Mouse (Mus musculus): Measurements from ENCODE around the gene Pla2g4f.

Pla2g4f gene

DNA sequence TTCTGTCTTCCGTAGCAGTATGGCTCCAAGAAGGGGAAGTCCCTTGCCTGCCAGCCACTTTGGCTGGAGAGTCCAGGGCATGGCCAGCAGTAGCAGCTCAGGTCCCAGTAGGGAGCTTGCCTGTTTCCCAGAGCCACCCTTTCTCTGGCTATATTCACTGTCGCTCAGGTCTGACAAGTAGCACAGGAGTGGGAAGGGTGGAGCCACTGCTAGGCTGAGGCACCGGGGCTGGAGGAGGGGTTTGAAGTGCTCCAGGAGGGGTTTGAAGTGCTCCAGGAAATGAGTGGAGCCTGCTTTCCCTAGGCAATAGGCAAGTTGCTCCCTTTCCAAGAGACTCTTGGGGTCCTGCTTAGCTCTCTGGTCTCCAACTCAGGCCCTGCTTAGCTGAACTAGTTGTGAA is at the start of gene Pla2g4f:
Gene Pla2g4f (minus strand): TSS at position 190 of the 400 bp plus-strand sequence.
- DNase-seq (ENCODE audit: low read depth), result peak; percentile 6

DNA sequence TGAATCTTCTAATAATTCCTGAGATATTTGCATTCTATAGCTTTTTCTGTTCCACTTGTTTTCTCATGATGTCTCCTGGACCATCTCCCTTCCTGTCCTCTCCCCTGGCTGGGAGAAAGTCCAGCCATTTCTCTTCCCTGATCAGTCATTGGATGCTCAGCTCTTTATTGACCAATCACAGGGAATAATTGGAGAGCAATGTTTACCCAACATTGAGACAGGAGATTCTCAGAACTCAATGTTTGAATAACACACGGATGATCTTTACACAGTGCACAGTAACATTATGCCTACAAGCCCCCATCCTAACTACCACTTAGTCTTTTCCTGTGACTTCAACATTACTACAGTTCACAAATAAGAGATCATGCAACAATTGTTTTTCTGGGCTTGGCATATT is 46.5 kb upstream of the Pla2g4f start:
- no peak for DNase-seq (ENCODE audit: low read depth)

DNA sequence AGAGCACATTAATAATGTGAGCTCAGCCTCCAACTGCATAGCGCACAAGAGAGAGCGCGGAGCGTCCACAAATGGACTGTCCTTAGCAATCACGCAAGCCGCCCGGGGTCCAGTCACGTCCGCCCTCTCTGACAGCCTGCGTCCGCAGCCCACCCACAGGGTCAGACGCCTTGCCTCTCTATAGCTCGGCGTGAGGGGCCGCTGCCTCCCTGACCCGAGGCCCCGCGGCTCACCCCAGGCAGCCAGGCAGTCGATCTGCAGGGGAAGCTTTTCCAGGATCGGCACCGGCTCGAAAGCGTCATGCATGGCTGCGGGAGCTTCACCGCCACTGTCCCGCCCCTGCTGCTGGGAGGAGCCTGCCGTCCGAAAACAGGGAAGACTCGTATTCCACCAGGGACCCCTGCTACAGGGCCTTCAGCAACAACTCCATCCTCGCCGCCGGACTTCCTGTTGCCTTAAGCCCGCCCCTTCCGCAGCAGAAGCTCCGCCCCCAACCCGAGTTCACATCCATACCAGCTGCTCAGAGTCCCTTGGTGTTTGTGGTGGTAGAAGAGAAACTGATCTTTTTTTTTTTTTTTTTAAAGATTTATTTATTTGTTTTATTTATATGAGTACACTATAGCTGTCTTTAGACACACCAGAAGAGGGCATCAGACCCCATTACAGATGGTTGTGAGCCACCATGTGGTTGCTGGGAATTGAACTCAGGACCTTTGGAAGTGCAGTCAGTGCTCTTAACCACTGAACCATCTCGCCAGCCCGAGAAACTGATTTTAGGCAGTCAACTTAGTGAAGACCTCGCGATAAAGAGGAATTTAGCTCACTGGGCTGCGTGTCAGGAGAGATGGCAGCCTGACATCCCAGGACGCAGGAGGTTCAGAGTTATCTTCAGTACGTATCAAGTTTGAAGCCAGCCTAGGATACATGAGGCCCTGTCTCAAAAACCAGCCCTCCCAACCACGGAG is 39.0 kb upstream of the Pla2g4f start, which contains the start of gene Vps39:
Gene Vps39 (minus strand): TSS at position 456 of the 965 bp plus-strand sequence.
- peak; percentile 92 for DNase-seq (ENCODE audit: low read depth)

DNA sequence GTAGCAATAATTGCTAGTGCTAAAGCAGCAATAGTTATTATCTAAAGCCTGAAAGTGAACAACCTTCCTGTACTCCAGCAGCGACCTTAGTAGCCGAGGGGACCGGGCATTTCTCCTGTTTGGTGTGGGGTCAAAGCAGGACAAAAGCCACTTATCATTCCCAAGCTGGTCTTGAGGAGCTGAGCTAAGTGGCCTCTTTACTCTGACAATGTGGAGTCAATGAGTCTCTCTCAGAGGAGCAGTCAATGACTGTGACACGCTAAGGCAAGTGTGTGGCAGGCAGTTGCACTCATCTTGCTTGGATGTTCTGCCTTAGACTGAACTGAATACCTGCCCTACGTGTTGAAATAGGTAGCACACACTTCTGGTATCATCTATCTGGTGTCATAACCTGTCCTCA is 37.4 kb upstream of the Pla2g4f start:
- DNase-seq (ENCODE audit: low read depth), result no peak

DNA sequence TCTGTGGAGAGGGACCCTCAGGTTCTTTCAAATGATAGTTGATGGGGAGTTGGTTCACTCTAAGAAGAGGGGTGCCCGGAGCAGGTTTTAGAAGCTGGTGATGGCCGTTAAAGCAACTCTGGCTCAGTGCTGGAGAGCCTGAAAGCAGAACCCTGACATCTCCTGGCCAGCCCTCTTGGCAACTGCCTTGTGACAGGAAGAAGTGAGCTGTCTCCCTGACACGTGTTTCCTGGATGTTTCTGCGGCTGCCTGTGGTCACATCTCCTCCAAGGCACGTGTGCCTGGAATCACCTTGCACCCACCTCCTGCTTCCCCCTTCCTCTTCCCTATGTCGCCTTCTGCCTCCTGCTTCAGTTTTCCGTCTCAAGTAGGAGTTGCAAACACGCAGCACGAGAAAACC is 34.2 kb upstream of the Pla2g4f start:
- peak; percentile 29 for DNase-seq (ENCODE audit: low read depth)

DNA sequence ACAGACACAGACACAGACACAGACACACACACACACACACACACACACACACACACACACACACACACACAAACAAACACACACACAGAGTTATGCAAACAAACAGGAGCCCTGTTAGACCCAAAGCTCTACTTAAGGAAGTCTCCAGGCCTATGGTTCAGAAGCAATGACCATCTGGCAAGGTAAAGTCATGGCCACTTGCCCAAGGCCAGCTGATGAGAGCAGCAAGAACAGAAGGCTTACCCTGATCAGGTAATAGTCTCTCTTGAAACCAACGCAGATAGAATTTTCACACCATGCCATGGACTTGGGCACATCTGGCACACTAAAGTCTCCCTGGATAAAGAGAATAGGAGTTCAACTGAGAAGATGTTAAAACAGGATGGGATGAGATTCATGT is 27.8 kb upstream of the Pla2g4f start:
- no peak for DNase-seq (ENCODE audit: low read depth)

DNA sequence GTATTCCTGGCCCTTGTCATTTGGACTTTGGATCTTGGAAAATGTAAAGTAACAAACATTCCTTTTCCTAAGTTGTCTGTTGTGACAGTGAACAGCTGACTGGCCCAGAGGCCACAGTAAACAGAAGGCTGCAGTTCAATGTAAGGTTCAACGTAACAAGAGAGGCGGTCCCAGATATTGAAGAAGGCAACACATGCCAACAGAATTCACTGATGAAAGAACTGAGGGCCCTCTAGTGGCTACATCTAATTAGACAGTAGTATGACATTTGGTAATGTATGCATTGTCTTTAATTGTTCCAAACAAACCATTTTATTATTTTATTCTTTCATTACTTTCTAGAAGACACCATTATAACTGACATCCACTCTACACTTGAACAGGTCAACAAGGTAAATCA is 23.9 kb upstream of the Pla2g4f start:
- DNase-seq (ENCODE audit: low read depth), result no peak

DNA sequence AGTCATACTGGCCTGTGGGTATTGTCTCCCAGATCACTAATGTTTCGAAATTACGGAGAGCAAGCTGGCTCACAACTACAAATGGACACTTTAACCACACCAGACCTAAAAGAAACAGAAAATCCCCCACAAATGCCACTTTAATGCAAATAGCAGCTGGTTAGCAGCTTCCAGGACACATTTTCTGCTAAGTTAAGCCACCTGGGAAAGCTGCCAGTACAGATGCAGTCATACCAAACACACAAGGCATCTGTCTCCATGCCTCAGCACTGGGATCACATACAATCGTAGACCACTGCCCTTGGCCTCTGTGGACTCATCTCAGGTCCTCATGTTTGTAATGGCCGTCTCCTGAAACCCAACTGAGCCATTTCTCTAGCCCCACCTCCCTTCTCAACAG is 17.6 kb upstream of the Pla2g4f start:
- DNase-seq (ENCODE audit: low read depth), result no peak

DNA sequence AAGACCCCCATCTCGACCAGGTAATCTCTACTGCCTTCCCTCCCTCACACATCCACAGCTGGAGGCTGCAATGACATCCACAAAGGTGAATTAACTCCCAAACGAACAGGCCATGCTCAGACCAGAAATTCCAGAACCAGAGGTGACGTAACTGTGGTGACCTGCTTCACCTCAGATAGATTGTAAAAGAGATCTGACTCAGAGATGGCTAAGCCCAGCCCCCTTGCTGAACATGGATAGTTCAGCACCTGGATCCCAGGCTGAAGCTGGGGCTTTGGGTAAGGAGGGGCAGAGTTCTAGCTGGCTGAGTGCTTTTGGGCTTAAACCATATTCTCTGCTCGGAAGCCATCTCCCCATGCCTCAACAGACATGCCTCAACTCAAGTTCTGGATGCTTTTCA is 1.1 kb upstream of the Pla2g4f start:
- no peak for DNase-seq (ENCODE audit: low read depth)

DNA sequence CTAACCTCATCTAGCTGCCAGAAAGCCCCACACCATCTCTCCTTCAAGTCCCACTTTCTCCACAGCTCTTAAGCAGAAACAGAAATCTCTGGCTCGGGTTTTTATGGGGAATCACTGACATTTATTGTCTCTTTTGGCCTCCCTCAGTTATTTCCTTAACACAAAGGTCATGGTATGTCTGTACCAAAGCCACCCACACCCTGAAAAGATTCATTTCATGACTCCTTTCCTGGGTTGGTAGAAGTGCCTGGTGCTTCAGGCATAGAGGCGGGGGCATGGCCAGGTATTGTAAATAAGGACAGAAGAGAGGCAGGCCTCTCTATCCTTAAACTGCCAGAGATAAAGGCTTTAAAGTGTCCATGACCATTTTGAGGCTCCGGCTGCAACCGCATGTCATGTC is 522 bp upstream of the Pla2g4f start:
- DNase-seq (ENCODE audit: low read depth), result no peak

DNA sequence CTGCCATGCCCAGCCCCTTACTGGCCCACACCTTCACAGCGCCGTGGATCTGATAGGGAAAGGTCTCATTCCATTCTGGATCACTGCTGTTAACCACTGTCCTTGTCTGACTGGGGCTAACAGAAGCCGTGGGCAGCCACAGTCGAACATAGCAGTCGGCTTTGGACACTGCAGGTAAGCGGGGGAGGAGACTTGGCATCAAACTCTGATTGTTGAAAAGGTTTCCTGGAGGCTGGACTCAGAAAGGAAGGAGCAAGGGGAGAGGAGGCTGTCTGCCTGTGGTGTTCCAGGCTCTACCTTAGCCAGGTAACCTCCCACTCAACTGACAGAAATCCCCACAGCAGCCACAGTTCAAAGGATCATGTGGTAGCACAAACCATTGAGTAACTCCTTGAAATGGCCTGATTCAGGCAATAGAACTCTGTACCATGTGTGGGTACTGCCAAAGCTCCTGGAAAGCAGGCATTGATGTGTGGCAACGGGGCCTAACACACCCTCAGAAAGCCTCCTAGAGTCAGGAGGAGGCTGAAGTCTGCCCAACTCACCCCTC is 1.6 kb downstream of the Pla2g4f start:
- no peak for DNase-seq (ENCODE audit: low read depth)

DNA sequence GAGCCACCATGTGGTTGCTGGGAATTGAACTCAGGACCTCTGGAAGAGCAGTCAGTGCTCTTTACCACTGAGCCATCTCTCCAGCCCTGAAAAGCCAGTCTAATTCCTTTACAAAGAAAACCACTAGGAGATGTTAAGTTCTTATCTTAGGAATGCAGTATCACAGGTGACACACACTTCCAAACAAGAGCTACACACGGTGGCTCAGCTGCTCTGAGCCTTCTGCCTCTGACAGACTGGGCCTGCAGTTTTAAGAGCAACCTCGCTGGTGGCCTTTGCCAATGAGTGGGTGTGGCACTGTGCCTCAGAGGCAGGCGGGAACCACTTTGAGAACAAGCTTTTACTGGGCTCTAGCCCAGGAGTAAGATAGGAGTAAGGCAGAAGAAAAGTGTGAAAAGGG is 9.9 kb downstream of the Pla2g4f start:
- no peak for DNase-seq (ENCODE audit: low read depth)

DNA sequence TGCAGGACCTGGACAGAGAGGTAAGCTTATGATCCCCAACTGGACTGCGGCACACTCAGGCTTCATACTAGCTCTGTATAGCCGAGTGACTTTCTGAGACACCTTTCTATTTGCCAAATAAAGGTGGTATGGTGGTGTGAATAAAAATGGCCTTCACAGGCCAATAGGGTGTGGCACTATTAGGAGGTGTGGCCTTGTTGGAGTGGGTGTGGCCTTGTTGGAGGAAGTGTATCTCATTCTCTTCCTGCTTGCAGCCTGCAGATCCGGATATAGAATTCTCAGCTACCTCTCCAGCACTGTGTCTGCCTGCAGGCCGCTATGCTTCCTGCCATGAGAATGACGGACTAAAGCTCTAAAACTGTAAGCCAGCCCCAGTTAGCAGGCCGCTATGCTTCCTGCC is 12.9 kb downstream of the Pla2g4f start:
- no peak for DNase-seq (ENCODE audit: low read depth)

DNA sequence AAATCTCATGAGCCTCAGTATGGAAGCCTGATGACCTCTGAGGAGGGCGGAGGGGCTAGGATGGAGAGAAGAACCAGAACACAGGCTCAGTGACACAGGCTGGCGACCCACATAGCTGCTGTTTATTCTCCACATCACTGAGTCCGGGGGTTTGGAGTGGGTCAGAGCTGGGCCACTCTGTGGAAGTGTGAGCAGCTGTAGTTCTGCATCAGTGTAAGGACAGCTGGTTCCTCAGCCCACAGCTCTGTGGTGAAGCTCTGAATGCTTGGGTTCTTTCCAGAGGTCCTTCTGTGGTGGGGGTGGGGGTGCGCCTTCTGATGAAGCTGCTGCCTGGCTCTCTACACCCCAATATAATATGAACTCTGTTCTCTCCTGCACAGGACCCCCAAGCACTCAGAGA is 14.1 kb downstream of the Pla2g4f start:
- no peak for DNase-seq (ENCODE audit: low read depth)

DNA sequence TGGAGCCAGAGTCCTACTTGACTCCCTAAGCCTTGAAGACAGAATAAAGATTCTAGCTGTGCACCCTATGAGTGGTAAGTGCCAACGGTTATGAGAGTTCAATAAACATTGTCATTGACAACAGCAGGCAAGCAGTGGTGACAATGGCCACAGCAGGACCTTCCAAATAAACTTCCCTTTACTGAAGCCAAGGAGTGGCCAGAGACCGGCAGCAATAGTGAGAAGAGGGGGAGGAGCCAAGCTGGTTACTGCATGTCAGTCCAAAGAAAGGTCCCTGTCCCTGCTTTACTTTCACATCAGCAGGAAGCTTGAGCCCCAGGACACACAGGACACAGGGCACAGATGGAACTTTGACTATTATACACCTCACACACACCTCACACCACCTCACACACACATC is 17.8 kb downstream of the Pla2g4f start:
- DNase-seq (ENCODE audit: low read depth), result no peak

DNA sequence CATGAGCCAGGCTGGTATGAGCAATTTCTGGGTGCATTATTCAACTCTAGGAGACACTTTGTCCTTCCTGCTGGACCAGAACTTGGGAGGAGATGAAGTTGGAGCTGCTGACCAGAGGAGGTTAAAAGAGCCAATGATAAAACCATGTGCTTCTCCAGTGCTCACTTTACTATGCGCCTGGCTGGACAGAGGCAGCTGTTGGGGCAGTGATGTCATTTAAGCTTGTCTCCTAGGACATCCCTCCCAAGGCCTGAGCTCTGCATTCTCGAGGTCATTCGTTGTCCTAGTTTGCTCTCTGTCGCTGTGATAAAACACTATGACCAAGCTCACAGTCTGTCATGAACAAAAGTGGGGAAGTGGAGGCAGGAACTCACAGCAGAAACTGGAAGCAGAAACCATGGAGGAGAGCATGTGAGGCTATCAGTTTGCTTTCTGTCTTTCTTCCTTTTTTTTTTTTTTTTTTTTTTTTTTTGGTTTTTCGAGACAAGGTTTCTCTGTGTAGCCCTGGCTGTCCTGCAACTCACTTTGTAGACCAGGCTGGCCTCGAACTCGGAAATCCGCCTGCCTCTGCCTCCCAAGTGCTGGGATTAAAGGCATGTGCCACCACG is 22.4 kb downstream of the Pla2g4f start:
- no peak for DNase-seq (ENCODE audit: low read depth)

DNA sequence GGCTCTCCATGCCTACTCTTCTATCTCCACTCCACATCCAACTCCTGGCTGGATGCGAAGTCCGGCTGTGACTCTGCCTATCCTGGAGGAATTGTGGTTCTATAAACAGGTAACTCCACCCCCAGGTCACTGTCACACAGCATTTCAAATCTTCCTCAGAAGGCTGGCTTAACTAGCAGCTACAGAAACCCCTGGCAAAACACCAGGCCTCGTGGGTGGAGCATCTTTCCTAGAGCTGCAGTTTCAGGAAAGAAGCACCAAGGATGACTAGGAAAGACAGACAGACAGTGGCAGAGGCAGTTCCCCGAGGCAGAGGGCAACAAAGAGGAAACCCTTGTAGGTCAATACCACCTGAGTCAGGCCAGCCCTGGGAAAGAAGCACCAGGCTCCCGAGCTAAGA is 25.0 kb downstream of the Pla2g4f start, which contains the start of gene Pla2g4d:
Gene Pla2g4d (minus strand): TSS at position 203 of the 400 bp plus-strand sequence.
- DNase-seq (ENCODE audit: low read depth), result no peak

DNA sequence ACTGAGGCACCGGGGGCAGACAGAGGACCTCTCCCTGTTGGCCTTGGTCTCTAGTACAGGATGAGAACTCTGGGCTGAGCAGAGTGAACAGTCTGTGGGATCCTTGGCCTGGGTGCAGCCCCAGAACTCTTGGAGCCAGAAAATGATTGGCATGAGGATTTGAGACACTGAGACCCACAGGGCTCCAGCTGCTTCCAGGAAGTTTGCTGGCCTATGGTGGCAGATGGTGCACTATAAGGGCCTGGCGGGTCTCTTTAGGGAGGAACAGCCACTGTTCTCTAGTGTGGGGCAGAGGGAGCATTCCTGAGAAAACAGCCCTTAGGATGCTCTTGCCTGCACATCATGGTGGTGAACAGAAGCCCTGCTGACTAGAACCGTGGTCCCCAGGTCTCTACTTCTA is 25.6 kb downstream of the Pla2g4f start:
- DNase-seq (ENCODE audit: low read depth), result no peak

DNA sequence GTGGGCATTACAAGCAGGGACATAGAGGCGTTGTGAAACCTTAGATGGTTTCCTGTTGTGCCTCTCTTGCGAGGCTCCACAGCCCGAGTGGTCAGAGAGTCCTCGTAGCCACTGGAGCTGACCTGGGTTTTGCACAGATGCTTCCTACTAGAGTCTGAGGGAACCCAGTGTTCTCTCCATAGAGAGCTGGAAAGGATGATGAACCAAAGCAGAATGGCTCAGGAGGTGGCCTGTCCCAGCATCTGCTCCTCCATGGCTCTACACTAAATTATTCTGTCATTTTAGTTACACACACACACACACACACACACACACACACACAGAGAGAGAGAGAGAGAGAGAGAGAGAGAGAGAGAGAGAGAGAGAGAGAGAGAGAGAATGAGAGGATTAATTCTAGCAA is 28.3 kb downstream of the Pla2g4f start:
- no peak for DNase-seq (ENCODE audit: low read depth)

DNA sequence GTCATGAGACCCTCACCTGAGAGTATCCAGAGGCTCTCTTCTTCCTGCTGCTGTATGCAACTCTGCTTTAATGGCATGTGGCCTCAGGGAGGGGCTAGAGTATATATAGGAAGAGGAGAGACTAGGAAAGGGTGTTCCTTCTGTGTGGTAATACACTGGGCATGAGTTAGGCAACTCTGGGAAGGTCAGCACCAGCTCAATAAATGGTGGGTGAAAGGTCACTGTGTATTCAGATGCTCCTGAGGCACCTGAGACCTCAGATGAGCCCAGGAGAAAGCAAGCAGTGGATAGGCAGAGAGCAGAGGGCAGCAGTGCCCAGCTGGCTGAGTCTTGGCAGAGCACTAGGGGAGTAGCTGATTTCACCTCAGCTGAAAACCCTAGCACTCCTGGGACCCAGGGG is 29.3 kb downstream of the Pla2g4f start:
- DNase-seq (ENCODE audit: low read depth), result no peak

DNA sequence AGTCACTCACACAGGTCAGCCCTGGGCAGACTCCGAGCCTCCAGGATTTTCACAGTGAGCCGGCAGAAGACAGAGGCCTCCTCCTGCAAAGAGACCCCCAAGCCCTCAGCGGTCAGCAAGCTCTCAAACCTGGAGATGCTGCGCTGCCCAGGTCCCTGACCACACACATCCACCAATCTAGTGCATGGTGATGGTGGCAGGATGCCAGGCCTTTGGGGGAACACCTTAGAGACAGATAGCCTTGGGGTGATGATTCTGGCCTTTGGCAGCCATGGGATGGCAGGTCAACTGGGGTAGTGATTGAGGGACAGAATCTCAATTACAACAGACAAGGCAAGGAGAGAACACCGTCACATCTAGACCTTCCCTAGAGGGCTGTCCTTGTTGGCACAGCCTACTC is 29.9 kb downstream of the Pla2g4f start:
- no peak for DNase-seq (ENCODE audit: low read depth)

DNA sequence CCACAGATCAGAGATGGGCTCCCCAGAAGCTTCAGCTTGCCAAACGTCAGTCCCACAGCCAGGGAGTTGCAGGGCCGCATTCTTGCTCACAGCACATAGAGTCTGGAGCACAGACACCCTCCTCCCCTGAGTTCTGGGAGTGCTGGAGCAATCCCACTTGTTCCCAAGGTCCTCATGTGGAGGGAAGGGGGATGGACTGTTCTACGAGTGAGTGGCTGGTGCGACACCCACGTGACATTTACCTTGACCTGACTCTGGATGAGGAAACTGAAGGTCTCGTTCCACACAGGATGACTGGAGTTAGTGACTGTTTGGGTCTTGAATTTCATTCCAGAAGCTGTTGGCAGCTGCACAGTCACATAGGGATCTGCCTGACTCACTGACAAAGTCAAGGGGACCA is 30.4 kb downstream of the Pla2g4f start:
- DNase-seq (ENCODE audit: low read depth), result no peak

DNA sequence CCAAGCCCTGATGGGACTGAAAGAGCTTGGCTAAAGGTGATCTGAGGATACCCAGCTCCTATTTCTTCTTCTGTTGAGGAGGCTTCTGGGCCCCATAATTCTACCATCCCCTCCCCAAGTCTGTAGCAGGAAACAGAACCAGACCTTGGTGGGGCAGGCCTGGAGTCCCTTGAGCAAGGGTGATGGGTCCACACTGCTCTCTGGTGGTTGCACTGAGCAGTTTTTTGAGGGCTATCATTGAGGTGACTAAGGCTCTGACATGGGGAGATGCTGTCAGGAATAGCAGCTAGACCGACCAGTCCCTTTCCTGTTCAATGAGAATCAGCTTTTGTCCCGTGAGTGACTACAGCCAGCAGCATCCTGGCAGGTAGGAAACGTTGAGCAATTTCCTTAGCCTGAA is 32.7 kb downstream of the Pla2g4f start:
- DNase-seq (ENCODE audit: low read depth), result no peak
